Mouse (Mus musculus) hindbrain, embryonic 14.5 days (tissue): ENCODE data around the gene Ccdc170. TPM values are rescaled to one million over a fixed set of nuclear protein-coding genes. Genes with fewer than 3 reads are reported as not detected.

Experiments
- ATAC-seq: fragments of 200-750 bp; cut with Nextera tagmentation; 2 replicates; pipeline ENCODE4 v1.8.0; 2017; ENCODE audit warnings: moderate number of reproducible peaks, mild to moderate bottlenecking, moderate TSS enrichment, moderate library complexity; ENCODE audit not compliant: low FRiP score
- DNase-seq: peaks from one replicate; pipeline ENCODE4 v3.0.0-alpha.2; 2015; ENCODE audit warnings: low spot score
- H3K27ac ChIP-seq: fragments of 300-500 bp; sonication (generic); 2 replicates; pipeline ENCODE4 v1.5.1; 2014; ENCODE audit warnings: mild to moderate bottlenecking, moderate library complexity
- H3K27me3 ChIP-seq: fragments of 300-500 bp; sonication (generic); 2 replicates; pipeline ENCODE4 v1.6.1; 2014; ENCODE audit warnings: mild to moderate bottlenecking, low read length, mixed read lengths; ENCODE audit not compliant: control insufficient read depth, insufficient read depth
- H3K36me3 ChIP-seq: fragments of 300-500 bp; sonication (generic); replicated peaks from 2 replicates; pipeline ENCODE4 v1.6.1; 2014; ENCODE audit not compliant: control insufficient read depth, insufficient read depth
- H3K4me1 ChIP-seq: fragments of 300-500 bp; sonication (generic); replicated peaks from 2 replicates; pipeline ENCODE4 v1.6.1; 2014; ENCODE audit warnings: antibody characterized with exemption, low read length, mixed read lengths; ENCODE audit not compliant: control insufficient read depth, insufficient read depth
- H3K4me2 ChIP-seq: fragments of 300-500 bp; sonication (generic); replicated peaks from 2 replicates; pipeline ENCODE4 v1.6.1; 2014; ENCODE audit warnings: mild to moderate bottlenecking, moderate library complexity
- H3K4me3 ChIP-seq: fragments of 300-500 bp; sonication (generic); replicated peaks from 2 replicates; pipeline ENCODE4 v1.5.1; 2014; ENCODE audit warnings: mild to moderate bottlenecking, low read length
- H3K9ac ChIP-seq: fragments of 300-500 bp; sonication (generic); 2 replicates; pipeline ENCODE4 v1.6.1; 2014
- H3K9me3 ChIP-seq: fragments of 300-500 bp; sonication (generic); 2 replicates; pipeline ENCODE4 v1.6.1; 2016; ENCODE audit warnings: low read length; ENCODE audit not compliant: control insufficient read depth
- WGBS: fragments of 180-500 bp; shearing (Covaris S2); extraction: QIAGEN DNeasy Blood & Tissue Kit; methylation state at CpG from one replicate; pipeline ENCODE4 v1.1.7; 2014; 5-methylcytosine and 5-hydroxymethylcytosine counted together
- polyA plus RNA-seq: library from polyadenylated mRNA; unstranded; fragments of >200 nt; fragmentation: Nextera tagmentation; extraction: Ambion mirVana; gene quantifications from 2 replicates; pipeline ENCODE4 v1.2.1, GENCODE M21; 2014

The Ccdc170 gene
- polyA plus RNA-seq, 1 experiment from 2014 or later = 0.70 TPM

GRCm38 (mm10) chr10:4571304-4571703 is 89.0 kb downstream of the Ccdc170 start:
- no peak overlapping the region for H3K9ac ChIP-seq
- H3K4me3 ChIP-seq = no peak overlapping the region
- ATAC-seq = no peak
- no peaks in the 10 kb centered on the region for H3K36me3 ChIP-seq
- DNase-seq = no peak
- WGBS = 68% methylated on average over 4 of the region's 4 CpGs
- no peaks in the 10 kb centered on the region for H3K4me1 ChIP-seq
- H3K27me3 ChIP-seq = no peaks in the 10 kb centered on the region
- no peaks in the 10 kb centered on the region for H3K9me3 ChIP-seq
- no peak overlapping the region for H3K4me2 ChIP-seq
- H3K27ac ChIP-seq = no peak overlapping the region

DNA sequence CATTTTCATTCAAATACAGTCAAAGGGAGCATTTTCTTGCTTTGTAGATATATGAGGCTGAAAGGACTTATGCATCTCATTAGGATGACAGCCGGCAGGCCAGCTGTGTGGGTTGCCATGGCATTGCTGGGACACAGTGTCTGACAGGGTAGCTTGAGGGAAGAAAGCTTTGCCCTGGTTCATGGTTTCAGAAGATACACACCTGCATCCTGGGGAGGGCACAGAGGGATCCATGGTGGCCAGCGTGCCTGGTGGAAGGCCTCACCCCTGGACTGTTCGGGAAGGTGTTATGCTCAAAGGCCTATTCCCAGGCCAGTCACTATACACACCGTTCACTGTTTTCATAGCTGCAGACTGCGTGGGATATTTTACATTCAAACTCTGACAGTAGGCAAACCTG is 99.6 kb downstream of the Ccdc170 start:
- peak; percentile 34 for DNase-seq
- Histone ChIP-seq H3K36me3 (no peaks in the 10 kb centered on the region), H3K4me3 (no peak overlapping the region), H3K4me1 (0 out of 2 replicates have a peak, but pooled peaks cover 3% of the 10 kb centered on the region), H3K9me3 (no peaks in the 10 kb centered on the region), H3K4me2 (no peak overlapping the region), H3K9ac (no peak overlapping the region), H3K27me3 (no peaks in the 10 kb centered on the region), H3K27ac (no peak overlapping the region)
- 61% methylated on average over 5 of the region's 5 CpGs for WGBS
- ATAC-seq = peak; percentile 83

DNA sequence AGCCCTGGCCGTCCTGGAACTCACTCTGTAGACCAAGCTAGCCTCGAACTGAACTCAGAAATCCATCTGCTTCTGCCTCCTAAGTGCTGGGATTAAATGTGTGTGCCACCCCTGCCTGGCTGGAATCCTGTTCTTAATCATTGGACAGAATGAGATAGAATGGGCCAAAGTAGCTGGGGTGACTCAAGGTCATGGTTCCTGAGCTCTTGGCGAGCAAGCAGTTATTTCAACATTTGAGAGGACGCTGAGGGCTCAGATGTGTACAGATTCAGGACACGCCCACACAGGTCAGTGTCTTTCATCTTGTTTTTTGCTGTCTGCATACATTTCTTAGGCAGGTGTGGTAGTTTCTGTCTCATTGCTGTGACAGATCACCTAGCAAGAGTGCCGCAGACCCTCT is 104.4 kb downstream of the Ccdc170 start:
- Histone ChIP-seq H3K4me1 (0 out of 2 replicates have a peak, but pooled peaks cover 3% of the 10 kb centered on the region), H3K4me2 (no peak overlapping the region), H3K27me3 (no peaks in the 10 kb centered on the region), H3K9me3 (no peaks in the 10 kb centered on the region), H3K9ac (no peak overlapping the region), H3K27ac (no peak overlapping the region), H3K36me3 (no peaks in the 10 kb centered on the region), H3K4me3 (no peak overlapping the region)
- 95% methylated on average over 6 of the region's 6 CpGs for WGBS
- DNase-seq (no peak), ATAC-seq (no peak)

GRCm38 (mm10) chr10:4589576-4589975 is 107.3 kb downstream of the Ccdc170 start:
- no peak for DNase-seq
- ATAC-seq = no peak
- no peak overlapping the region for H3K9ac ChIP-seq
- H3K9me3 ChIP-seq = no peaks in the 10 kb centered on the region
- no peaks in the 10 kb centered on the region for H3K4me1 ChIP-seq
- no peak overlapping the region for H3K27ac ChIP-seq
- no peaks in the 10 kb centered on the region for H3K27me3 ChIP-seq
- no peak overlapping the region for H3K4me2 ChIP-seq
- H3K36me3 ChIP-seq = no peaks in the 10 kb centered on the region
- no peak overlapping the region for H3K4me3 ChIP-seq
- 76% methylated on average over 4 of the region's 4 CpGs for WGBS

DNA sequence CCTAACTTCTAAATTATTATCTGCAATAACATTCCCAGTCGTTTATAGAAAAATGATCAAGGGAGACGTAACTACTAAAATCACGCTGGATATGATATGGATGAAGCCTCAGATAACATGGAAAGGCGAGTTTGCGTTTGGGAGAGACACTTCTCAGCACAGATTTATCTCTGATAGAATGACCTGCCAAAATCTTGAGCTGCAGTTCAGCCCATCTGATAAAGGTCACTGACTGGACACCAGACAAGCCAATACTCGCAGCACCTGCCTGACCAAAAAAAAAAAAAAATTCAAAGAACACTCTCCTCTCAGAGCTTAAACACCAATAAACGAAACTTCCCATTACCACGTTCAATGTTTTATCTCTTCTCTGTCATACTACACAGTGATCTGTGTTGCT is 108.7 kb downstream of the Ccdc170 start:
- WGBS = 89% methylated on average over 8 of the region's 8 CpGs
- H3K4me2 ChIP-seq = no peak overlapping the region
- H3K4me1 ChIP-seq = no peaks in the 10 kb centered on the region
- no peak overlapping the region for H3K9ac ChIP-seq
- H3K27ac ChIP-seq = no peak overlapping the region
- H3K4me3 ChIP-seq = no peak overlapping the region
- no peak for ATAC-seq
- H3K36me3 ChIP-seq = no peaks in the 10 kb centered on the region
- no peaks in the 10 kb centered on the region for H3K9me3 ChIP-seq
- no peaks in the 10 kb centered on the region for H3K27me3 ChIP-seq
- DNase-seq = no peak

DNA sequence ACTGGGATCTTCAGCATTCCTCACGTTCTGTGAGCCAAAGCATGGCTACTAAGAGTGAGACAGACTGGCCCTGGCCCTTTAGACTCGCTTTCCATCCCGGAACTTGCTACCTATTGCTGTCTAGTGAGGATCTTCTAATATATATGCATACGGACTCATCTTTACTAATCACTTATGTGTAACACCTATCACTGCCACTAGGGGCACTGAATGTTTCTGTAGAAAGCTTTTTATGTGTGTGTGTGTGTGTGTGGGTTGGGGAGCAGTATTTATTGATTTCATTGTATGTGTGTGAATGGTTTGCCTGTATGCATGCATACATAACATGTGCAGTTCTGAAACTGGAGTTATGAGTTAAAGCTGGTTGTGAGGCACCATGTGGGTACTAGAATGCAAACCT is 111.5 kb downstream of the Ccdc170 start:
- H3K27ac ChIP-seq = no peak overlapping the region
- no peak overlapping the region for H3K4me3 ChIP-seq
- H3K9me3 ChIP-seq = no peaks in the 10 kb centered on the region
- 74% methylated on average over 4 of the region's 4 CpGs for whole genome bisulfite sequencing
- no peaks in the 10 kb centered on the region for H3K36me3 ChIP-seq
- H3K27me3 ChIP-seq = no peaks in the 10 kb centered on the region
- no peaks in the 10 kb centered on the region for H3K4me1 ChIP-seq
- no peak for ATAC-seq
- DNase-seq = no peak
- H3K4me2 ChIP-seq = no peak overlapping the region
- H3K9ac ChIP-seq = no peak overlapping the region

- no peak overlapping the region for H3K9ac ChIP-seq
- DNase-seq = no peak
- no peaks in the 10 kb centered on the region for H3K27me3 ChIP-seq
- 90% methylated on average over 4 of the region's 4 CpGs for WGBS
- H3K9me3 ChIP-seq = no peaks in the 10 kb centered on the region
- H3K4me2 ChIP-seq = no peak overlapping the region
- H3K4me1 ChIP-seq = no peaks in the 10 kb centered on the region
- ATAC-seq = no peak
- no peak overlapping the region for H3K4me3 ChIP-seq
- no peaks in the 10 kb centered on the region for H3K36me3 ChIP-seq
- H3K27ac ChIP-seq = no peak overlapping the region
Measured at GRCm38 (mm10) chr10:4597211-4597610, 114.9 kb downstream of the Ccdc170 start.

GRCm38 (mm10) chr10:4598244-4598842 is 116.0 kb downstream of the Ccdc170 start:
- DNase-seq (peak; percentile 70), ATAC-seq (no peak; the same call in 1 of the 2 replicates)
- no peak overlapping the region for H3K4me3 ChIP-seq
- no peak overlapping the region for H3K9ac ChIP-seq
- H3K9me3 ChIP-seq = no peaks in the 10 kb centered on the region
- no peaks in the 10 kb centered on the region for H3K36me3 ChIP-seq
- 68% methylated on average over 10 of the region's 10 CpGs for WGBS
- no peaks in the 10 kb centered on the region for H3K4me1 ChIP-seq
- no peak overlapping the region for H3K27ac ChIP-seq
- no peaks in the 10 kb centered on the region for H3K27me3 ChIP-seq
- H3K4me2 ChIP-seq = no peak overlapping the region

- ATAC-seq = no peak
Measured at GRCm38 (mm10) chr10:4598916-4599315, 116.6 kb downstream of the Ccdc170 start.

DNA sequence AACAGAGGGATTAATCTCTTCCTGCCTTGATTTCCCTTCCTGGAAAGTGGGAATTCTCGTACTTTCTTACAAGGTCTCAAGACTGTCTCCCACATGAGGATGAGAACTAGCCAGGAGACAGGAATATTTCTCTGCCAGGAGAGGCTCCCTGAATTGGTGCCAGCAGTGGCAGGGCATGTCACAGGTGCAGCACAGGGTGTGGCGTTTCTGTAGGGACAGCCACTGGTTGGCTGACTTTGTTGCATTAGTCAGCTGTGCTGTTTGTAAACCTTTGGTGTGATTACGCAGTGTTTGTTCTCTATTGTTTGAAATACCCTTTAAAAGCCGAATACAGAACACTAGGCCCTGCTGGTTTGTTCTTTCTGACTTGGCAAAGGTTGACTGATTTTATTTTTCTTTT is 117.3 kb downstream of the Ccdc170 start:
- H3K36me3 ChIP-seq = no peaks in the 10 kb centered on the region
- ATAC-seq = no peak
- DNase-seq = no peak
- H3K9ac ChIP-seq = no peak overlapping the region
- H3K9me3 ChIP-seq = no peaks in the 10 kb centered on the region
- H3K27me3 ChIP-seq = no peaks in the 10 kb centered on the region
- WGBS = 66% methylated on average over 4 of the region's 4 CpGs
- H3K4me1 ChIP-seq = no peaks in the 10 kb centered on the region
- no peak overlapping the region for H3K27ac ChIP-seq
- no peak overlapping the region for H3K4me3 ChIP-seq
- H3K4me2 ChIP-seq = no peak overlapping the region

More at GRCm38 (mm10) chr10:4598916-4599315, 116.6 kb downstream of the Ccdc170 start:
- no peak for DNase-seq
- WGBS = 81% methylated on average over 12 of the region's 12 CpGs
- no peaks in the 10 kb centered on the region for H3K9me3 ChIP-seq
- H3K9ac ChIP-seq = no peak overlapping the region
- no peak overlapping the region for H3K4me3 ChIP-seq
- no peak overlapping the region for H3K27ac ChIP-seq
- H3K27me3 ChIP-seq = no peaks in the 10 kb centered on the region
- H3K4me2 ChIP-seq = no peak overlapping the region
- no peaks in the 10 kb centered on the region for H3K4me1 ChIP-seq
- H3K36me3 ChIP-seq = no peaks in the 10 kb centered on the region
